Mouse (Mus musculus): ENCODE measurements at regions not wholly inside any gene's neighbourhood (a gene's known extent, or its start where the extent isn't known, plus 50 kb on each side); places are given as distances from the start of the nearest gene placed in this dataset.

- DNase-seq (ENCODE audit: low read depth in 1 of 2, low spot score in 2 of 2), result no peak
These were observed 2167.8 kb downstream of the 9330182O14Rik start for GRCm38 (mm10) chr15:42301956-42302355.

- no peak for DNase-seq (ENCODE audit: low read depth in 1 of 2, low spot score in 2 of 2)
These were observed 2169.9 kb downstream of the 9330182O14Rik start for GRCm38 (mm10) chr15:42304097-42304496.

DNA sequence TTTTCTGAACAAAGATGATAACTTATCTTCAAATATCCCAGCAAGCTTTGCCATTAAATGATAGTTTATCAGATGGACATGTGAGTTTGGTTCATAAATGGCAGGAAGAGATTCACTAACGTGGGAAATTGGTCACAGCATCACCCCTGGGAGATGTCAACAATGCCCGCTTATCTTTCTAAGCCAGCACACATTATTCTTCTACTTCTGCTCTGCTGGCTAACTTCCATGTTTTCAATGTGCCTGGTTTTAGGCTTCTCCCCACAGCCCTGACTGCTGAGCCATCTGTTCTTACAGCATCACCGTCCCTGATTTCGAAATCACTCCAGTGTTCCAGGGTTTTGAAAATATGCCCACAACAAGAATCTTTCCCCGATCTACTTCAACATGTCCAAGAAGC lies 2175.4 kb downstream of the 9330182O14Rik start:
- no peak for DNase-seq (ENCODE audit: low read depth in 1 of 2, low spot score in 2 of 2)

DNA sequence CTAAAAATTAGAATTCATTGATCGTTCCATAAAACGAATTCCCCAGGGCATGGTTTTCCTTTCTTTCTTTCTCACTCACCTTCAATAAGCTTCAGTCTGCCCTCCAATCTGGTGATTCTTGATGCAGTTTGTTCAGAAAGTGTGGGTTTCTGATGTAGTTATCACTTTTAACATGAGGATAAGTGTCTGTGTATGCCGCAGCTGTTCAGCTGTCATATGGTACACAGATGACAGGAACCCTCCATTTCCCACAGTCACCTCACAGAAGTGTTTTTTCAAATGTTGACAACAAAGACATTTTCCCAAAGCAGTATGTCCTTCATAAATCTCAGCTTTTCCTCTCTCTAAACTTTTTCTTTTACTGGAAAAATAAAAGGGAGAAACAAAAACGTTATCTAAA lies 2177.0 kb downstream of the 9330182O14Rik start:
- no peak for DNase-seq (ENCODE audit: low read depth in 1 of 2, low spot score in 2 of 2)

DNA sequence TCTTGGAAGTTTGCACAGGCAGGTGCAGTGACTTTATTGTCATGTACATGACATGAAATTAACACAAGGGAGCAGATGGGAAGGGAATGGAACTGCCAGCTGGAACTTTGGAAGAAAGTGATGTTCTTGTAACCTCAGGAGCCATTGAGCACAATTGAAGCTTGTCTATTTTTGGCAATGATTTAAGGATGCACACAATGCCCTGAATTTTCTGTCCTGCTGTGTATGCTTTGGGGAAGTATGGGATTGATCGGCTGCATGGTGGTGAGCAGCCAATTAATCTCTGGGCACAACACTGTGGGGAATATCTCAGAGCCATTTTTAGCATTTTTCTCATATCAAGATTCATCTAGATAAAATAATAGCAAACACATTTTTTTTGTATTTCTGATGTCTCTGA lies 2186.2 kb downstream of the 9330182O14Rik start:
- DNase-seq (ENCODE audit: low read depth in 1 of 2, low spot score in 2 of 2), result no peak

GRCm38 (mm10) chr15:42322940-42323339 lies 2188.8 kb downstream of the 9330182O14Rik start:
- no peak for DNase-seq (ENCODE audit: low read depth in 1 of 2, low spot score in 2 of 2)

DNA sequence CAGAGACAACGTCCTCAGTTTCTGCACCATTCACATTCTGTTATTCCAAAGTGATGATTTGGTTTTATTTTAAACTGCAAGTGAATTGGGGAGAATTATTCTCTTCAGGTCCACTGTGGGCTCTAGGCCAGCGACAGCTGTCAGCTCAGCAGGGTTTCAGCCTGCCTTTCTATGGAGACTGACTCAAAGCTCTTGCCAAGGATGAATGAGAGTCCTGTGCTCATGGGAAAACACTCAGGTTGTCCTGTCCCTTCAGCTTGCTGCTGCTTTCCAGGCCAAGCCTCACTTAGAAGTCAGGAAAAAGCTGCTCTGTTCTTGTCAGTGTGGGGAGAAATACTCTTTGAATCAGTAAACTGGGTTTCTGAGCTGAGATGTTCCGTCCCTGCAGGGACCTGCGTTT lies 2191.1 kb downstream of the 9330182O14Rik start:
- DNase-seq (ENCODE audit: low read depth in 1 of 2, low spot score in 2 of 2), result no peak

DNA sequence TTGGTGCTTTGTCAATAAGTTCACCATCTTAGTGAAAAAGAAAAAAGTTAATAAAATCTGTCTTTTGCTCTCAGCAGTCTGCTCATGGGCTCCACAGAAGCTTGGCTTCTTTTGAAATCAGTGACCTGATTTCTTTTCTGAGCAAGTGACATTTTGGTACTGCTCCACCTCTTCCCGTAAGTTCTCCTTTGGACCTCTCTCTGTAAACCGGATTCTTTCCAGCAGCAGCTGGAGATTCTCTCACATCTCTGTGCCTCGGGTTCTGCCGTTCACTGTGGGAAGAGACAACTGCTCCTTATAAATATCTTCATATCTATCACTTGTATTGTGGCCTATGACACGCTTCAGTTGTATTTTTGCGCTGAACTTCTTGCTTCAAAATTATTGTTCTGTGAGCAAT lies 2194.4 kb downstream of the 9330182O14Rik start:
- DNase-seq (ENCODE audit: low read depth in 1 of 2, low spot score in 2 of 2), result no peak

GRCm38 (mm10) chr15:42329742-42330141 lies 2195.6 kb downstream of the 9330182O14Rik start:
- DNase-seq (ENCODE audit: low read depth in 1 of 2, low spot score in 2 of 2), result no peak

GRCm38 (mm10) chr15:42333642-42334041 lies 2199.5 kb downstream of the 9330182O14Rik start:
- DNase-seq (ENCODE audit: low read depth in 1 of 2, low spot score in 2 of 2), result no peak

GRCm38 (mm10) chr15:42346131-42346530 lies 2212.0 kb downstream of the 9330182O14Rik start:
- DNase-seq (ENCODE audit: low read depth in 1 of 2, low spot score in 2 of 2), result no peak

DNA sequence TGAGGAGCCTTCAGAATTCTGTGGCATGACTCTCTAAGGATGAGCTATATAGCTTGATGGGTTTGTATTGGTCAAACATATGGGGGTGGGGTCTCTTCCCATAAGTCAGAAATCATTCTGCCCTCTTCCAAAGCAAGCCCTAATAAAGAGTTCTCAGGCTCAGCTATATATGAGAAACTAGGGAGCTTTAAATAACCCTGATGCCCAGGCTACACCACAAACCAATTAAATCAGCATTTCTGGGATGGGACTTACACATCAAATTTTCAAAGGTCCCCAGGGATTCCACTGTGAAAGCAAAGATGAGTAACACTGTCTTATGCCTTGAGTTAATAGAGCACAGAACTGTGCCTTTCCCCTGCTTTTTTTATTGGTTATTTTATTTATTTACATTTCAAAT lies 2227.7 kb downstream of the 9330182O14Rik start:
- DNase-seq (ENCODE audit: low read depth in 1 of 2, low spot score in 2 of 2), result no peak

GRCm38 (mm10) chr15:42364979-42365378 lies 2230.8 kb downstream of the 9330182O14Rik start:
- no peak for DNase-seq (ENCODE audit: low read depth in 1 of 2, low spot score in 2 of 2)

- DNase-seq (ENCODE audit: low read depth in 1 of 2, low spot score in 2 of 2), result no peak
These were observed 2232.6 kb downstream of the 9330182O14Rik start for GRCm38 (mm10) chr15:42366796-42367195.

DNA sequence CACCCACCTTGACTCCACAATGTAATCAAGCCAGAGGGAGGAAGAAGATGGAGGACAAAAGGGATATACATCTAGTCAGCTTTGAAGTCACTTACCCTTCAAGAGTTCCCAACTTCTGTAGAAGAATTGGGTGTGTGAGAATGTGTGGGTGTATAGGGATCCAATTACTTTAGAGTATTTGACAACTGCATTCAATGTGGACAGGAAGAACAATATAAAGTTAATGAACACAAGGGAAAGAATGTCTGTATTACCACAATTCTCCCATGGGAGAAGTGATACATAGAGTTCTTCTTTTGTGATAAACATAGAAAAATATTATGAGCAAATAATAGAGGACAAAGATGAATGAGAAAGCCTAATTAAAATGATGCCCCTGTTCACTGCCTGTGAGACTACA lies 2235.4 kb downstream of the 9330182O14Rik start:
- no peak for DNase-seq (ENCODE audit: low read depth in 1 of 2, low spot score in 2 of 2)

- no peak for DNase-seq (ENCODE audit: low read depth in 1 of 2, low spot score in 2 of 2)
These were observed 2235.9 kb downstream of the 9330182O14Rik start for GRCm38 (mm10) chr15:42370044-42370443.

DNA sequence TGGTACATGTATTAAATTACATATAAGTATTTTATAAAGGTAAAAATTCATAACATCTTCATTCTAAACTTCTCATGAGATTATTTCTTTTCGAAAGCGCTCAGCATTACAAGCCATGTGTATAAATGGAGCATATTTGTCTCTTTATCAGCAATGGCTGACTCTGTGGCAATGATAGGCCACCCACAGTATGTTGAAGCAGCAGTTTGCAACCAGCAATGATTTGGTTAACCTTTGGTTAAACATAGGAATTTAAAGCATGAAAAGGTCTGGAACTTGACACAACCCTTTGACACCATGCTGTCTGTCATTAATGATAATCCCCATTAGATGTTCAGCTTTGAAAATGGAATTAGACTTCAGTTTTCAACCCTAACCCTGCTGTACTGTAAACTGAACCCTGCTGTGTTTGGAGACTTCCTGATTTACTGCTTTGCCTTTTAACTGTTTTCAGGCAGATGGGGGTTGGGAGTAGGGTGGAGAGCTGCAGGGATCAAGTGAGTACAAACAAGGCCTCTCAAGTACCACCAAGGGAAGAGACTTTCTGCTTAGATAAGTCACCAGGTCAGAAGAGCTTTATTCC lies 2238.6 kb downstream of the 9330182O14Rik start:
- no peak for DNase-seq (ENCODE audit: low read depth in 1 of 2, low spot score in 2 of 2)

All from monocyte, adult 2 months (primary cell).